Mouse (Mus musculus): ENCODE measurements at regions not wholly inside any gene's neighbourhood (a gene's known extent, or its start where the extent isn't known, plus 50 kb on each side); places are given as distances from the start of the nearest gene placed in this dataset.

- no peak for TF ChIP-seq TCF12 (IDR thresholded peaks at IDR 0.05; ENCODE audit: insufficient read depth, poor library complexity, severe bottlenecking)
- TF ChIP-seq POLR2A (IDR thresholded peaks at IDR 0.05; ENCODE audit: insufficient read length, low read depth), result no peak
- TF ChIP-seq SRF (IDR thresholded peaks at IDR 0.05; ENCODE audit: control insufficient read depth, insufficient read length, low read depth), result no peak
- TF ChIP-seq MAX (IDR thresholded peaks at IDR 0.05; ENCODE audit: low read depth), result no peak
- no peak for TF ChIP-seq USF1 (IDR thresholded peaks at IDR 0.05; ENCODE audit: low read depth)
- no peak for TF ChIP-seq E2F4 (IDR thresholded peaks at IDR 0.05; ENCODE audit: insufficient read depth)
- no peak for TF ChIP-seq CEBPB (IDR thresholded peaks at IDR 0.05; ENCODE audit: insufficient read depth, poor library complexity, severe bottlenecking)
- no peak for TF ChIP-seq MYOG (IDR thresholded peaks at IDR 0.05; ENCODE audit: control insufficient read depth in 1 of 3, insufficient read depth in 1 of 3, insufficient read length in 2 of 3, low read depth in 2 of 3)
These were observed 120.9 kb upstream of the 1700012A03Rik start for GRCm38 (mm10) chr6:31929165-31929564.

Measured in myocyte (in vitro differentiated cells).